Mouse (Mus musculus) embryonic stem cell, embryonic (primary cell): Measurements from ENCODE around the gene Ikzf3.

ENCODE experiments used
- CTCF ChIA-PET, 4 experiments: fragments of 300-600 bp in 2 of 4; fragments of 350-600 bp in 2 of 4; sonication (Branson Sonifier 250); formaldehyde crosslinking; loops; one replicate each; lab custom pipeline; 2022; ENCODE audit warnings: inconsistent platforms in 2 of 4; lab: Charles Lee
- POLR2A ChIA-PET, 4 experiments: fragments of 300-600 bp in 2 of 4; fragments of 350-600 bp in 2 of 4; sonication (Branson Sonifier 250); formaldehyde crosslinking; loops; one replicate each; lab custom pipeline; 2022; ENCODE audit warnings: antibody characterized with exemption in 4 of 4, inconsistent platforms in 1 of 4; lab: Charles Lee

The Ikzf3 gene

GRCm38 (mm10) chr11:98582551-98583264 is 36.9 kb upstream of the Ikzf3 start:
- POLR2A ChIA-PET = interaction anchor here in 3 of 4 experiments (0.6 to 1.3 kb wide), 5 partner anchors 10 to 843 kb away, joined by 3 to 8 read pairs (median 3); no protein-coding TSS in a partner anchor
- CTCF ChIA-PET = interaction anchor here in 3 of 4 experiments (0.6 to 1.9 kb wide), 10 partner anchors 14 to 450 kb away, joined by 3 to 9 read pairs (median 3); no protein-coding TSS in a partner anchor

GRCm38 (mm10) chr11:98582030-98582388 is 36.2 kb upstream of the Ikzf3 start:
- ChIA-PET CTCF (interaction anchor here in 3 of 4 experiments (1.0 to 2.1 kb wide), 5 partner anchors 14 to 185 kb away, joined by 3 to 9 read pairs (median 3); no protein-coding TSS in a partner anchor), POLR2A (interaction anchor here in 2 of 4 experiments (0.7 to 1.3 kb wide), 4 partner anchors 15 to 378 kb away, joined by 3 to 4 read pairs (median 3); no protein-coding TSS in a partner anchor)

GRCm38 (mm10) chr11:98581286-98582029 is 35.6 kb upstream of the Ikzf3 start:
- ChIA-PET CTCF (interaction anchor here in 3 of 4 experiments (0.6 to 2.1 kb wide), 9 partner anchors 13 to 450 kb away, joined by 3 to 9 read pairs (median 4); no protein-coding TSS in a partner anchor), POLR2A (interaction anchor here in 2 of 4 experiments (0.9 to 1.6 kb wide), 5 partner anchors 8 to 378 kb away, joined by 3 to 5 read pairs (median 3); no protein-coding TSS in a partner anchor)

- ChIA-PET POLR2A (interaction anchor here in 3 of 4 experiments (0.5 to 1.6 kb wide), 8 partner anchors 9 to 199 kb away, joined by 3 to 5 read pairs (median 3); partner anchors contain the start of gene Lrrc3c (in 1 of the 3)), CTCF (interaction anchor here (0.5 to 2.1 kb wide), 10 partner anchors 11 to 243 kb away, joined by 3 to 9 read pairs (median 4); no protein-coding TSS in a partner anchor)
Observed at GRCm38 (mm10) chr11:98580301-98581121, 34.7 kb upstream of the Ikzf3 start.

- ChIA-PET CTCF (interaction anchor here in 2 of 4 experiments (0.9 to 1.7 kb wide), 2 partner anchors 9 to 20 kb away, joined by 3 to 5 read pairs; partner anchors contain the start of gene Lrrc3c (in 1 of the 2)), POLR2A (interaction anchor here in 2 of 4 experiments (1.2 to 1.5 kb wide), 2 partner anchors 9 to 19 kb away, joined by 3 to 4 read pairs; partner anchors contain the start of gene Ormdl3 (in 1 of the 2))
Observed at GRCm38 (mm10) chr11:98577776-98578175, 31.9 kb upstream of the Ikzf3 start.

GRCm38 (mm10) chr11:98569461-98569860 is 23.6 kb upstream of the Ikzf3 start:
- POLR2A ChIA-PET = interaction anchor here in 3 of 4 experiments (0.5 to 1.1 kb wide), 6 partner anchors 18 to 1754 kb away, joined by 3 to 9 read pairs (median 3); partner anchors contain the start of genes Ormdl3 (in 2 of the 3), Mien1 (in 1 of the 3) and Pgap3 (in 1 of the 3)
- CTCF ChIA-PET = interaction anchor here in 3 of 4 experiments (0.7 to 1.7 kb wide), 10 partner anchors 11 to 233 kb away, joined by 3 to 6 read pairs (median 4); partner anchors contain the start of gene Ormdl3 (in 2 of the 3)

- POLR2A ChIA-PET = interaction anchor here in 3 of 4 experiments (0.5 to 1.6 kb wide), 7 partner anchors 12 to 181 kb away, joined by 3 to 7 read pairs (median 4); partner anchors contain the start of genes Mien1 (in 1 of the 3) and Ormdl3 (in 1 of the 3)
- CTCF ChIA-PET = interaction anchor here (0.6 to 2.2 kb wide), 36 partner anchors 10 to 1548 kb away, joined by 3 to 14 read pairs (median 4); partner anchors contain the start of genes Ormdl3 (in 2 of the 4), Lrrc3c (in 1 of the 4), Mien1 (in 1 of the 4) and Pgap3 (in 1 of the 4)
Observed at GRCm38 (mm10) chr11:98568326-98568725, 22.5 kb upstream of the Ikzf3 start.

GRCm38 (mm10) chr11:98563921-98564414 is 18.1 kb upstream of the Ikzf3 start:
- ChIA-PET POLR2A (interaction anchor here in 2 of 4 experiments (0.6 to 1.1 kb wide), 2 partner anchors 23 to 169 kb away, joined by 3 to 8 read pairs; partner anchors contain the start of gene Ormdl3 (in 1 of the 2)), CTCF (interaction anchor here in 2 of 4 experiments (0.6 to 1.6 kb wide), 3 partner anchors 13 to 44 kb away, joined by 3 to 5 read pairs (median 3); no protein-coding TSS in a partner anchor)

GRCm38 (mm10) chr11:98563025-98563424 is 17.2 kb upstream of the Ikzf3 start:
- ChIA-PET CTCF (interaction anchor here in 1 of 4 experiments (1.4 to 1.6 kb wide), 2 partner anchors 34 to 45 kb away, joined by 3 to 5 read pairs; no protein-coding TSS in a partner anchor), POLR2A (interaction anchor here in 2 of 4 experiments (0.7 to 1.4 kb wide), 3 partner anchors 24 to 159 kb away, joined by 3 to 7 read pairs (median 3); partner anchors contain the start of gene Ormdl3 (in 1 of the 2))

GRCm38 (mm10) chr11:98560942-98561341 is 15.1 kb upstream of the Ikzf3 start:
- ChIA-PET CTCF (interaction anchor here in 1 of 4 experiments (0.5 kb wide), 1 partner anchor 78 kb away, joined by 7 read pairs; no protein-coding TSS in a partner anchor), POLR2A (interaction anchor here in 1 of 4 experiments (1.0 kb wide), 1 partner anchor 27 kb away, joined by 3 read pairs; no protein-coding TSS in a partner anchor)

GRCm38 (mm10) chr11:98555124-98555700 is 9.4 kb upstream of the Ikzf3 start:
- POLR2A ChIA-PET = interaction anchor here in 1 of 4 experiments (0.7 kb wide), 1 partner anchor 210 kb away, joined by 3 read pairs; no protein-coding TSS in a partner anchor
- CTCF ChIA-PET = interaction anchor here in 3 of 4 experiments (0.5 to 2.2 kb wide), 7 partner anchors 13 to 660 kb away, joined by 4 to 27 read pairs (median 5); partner anchors contain the start of gene Lrrc3c (in 1 of the 3)

- CTCF ChIA-PET = interaction anchor here in 3 of 4 experiments (0.6 to 2.2 kb wide), 7 partner anchors 14 to 96 kb away, joined by 3 to 15 read pairs (median 4); partner anchors contain the start of gene Lrrc3c (in 1 of the 3)
- POLR2A ChIA-PET = no interaction called here
Observed at GRCm38 (mm10) chr11:98553966-98554365, 8.1 kb upstream of the Ikzf3 start.

GRCm38 (mm10) chr11:98550975-98551828 is 5.4 kb upstream of the Ikzf3 start, which contains the start of gene Zpbp2:
TSS of gene Zpbp2 (plus strand) at chr11:98551097.
- ChIA-PET POLR2A (interaction anchor here (0.6 to 2.2 kb wide), 18 partner anchors 10 to 769 kb away, joined by 3 to 10 read pairs (median 4); partner anchors contain the start of genes Ormdl3 (in 3 of the 4), Mien1 (in 2 of the 4), Cdk12 (in 1 of the 4) and Psmd3 (in 1 of the 4)), CTCF (interaction anchor here (0.6 to 3.3 kb wide), 19 partner anchors 13 to 281 kb away, joined by 3 to 15 read pairs (median 3); partner anchors contain the start of genes Lrrc3c (in 1 of the 4) and Stard3 (in 1 of the 4))
